Mouse (Mus musculus): ENCODE results near the gene Dusp11. TPM values are rescaled to one million over a fixed set of nuclear protein-coding genes. Genes with fewer than 3 reads are reported as not detected.
"Not testable (repeated sequence)": the region's sequence is repeated elsewhere in the genome, so short reads cannot be mapped to it uniquely, and the experiment has no call there.

Gene Dusp11
- polyA plus RNA-seq, 1 experiment from 2014 or later, result 40.7 TPM

- Histone ChIP-seq H3K27me3 (replicated peaks; ENCODE audit: control insufficient read depth, insufficient read depth, low read length) (no peaks in the 10 kb centered on the region), H3K9ac (ENCODE audit: low read depth, low read length) (no peak overlapping the region), H3K4me2 (ENCODE audit: low read length) (no peak overlapping the region), H3K4me1 (ENCODE audit: control insufficient read depth, insufficient read depth, low read depth, low read length) (0 out of 2 replicates have a peak, but pooled peaks cover 2% of the 10 kb centered on the region), H3K36me3 (ENCODE audit: control insufficient read depth, insufficient read depth, low read length) (peaks cover 7% of the 10 kb centered on the region), H3K4me3 (ENCODE audit: low read length) (no peak overlapping the region), H3K9me3 (ENCODE audit: control insufficient read depth, low read length) (no peaks in the 10 kb centered on the region), H3K27ac (ENCODE audit: low read depth, low read length) (no peak overlapping the region)
- WGBS, result 85% methylated on average over 10 of the region's 10 CpGs
- no peak for ATAC-seq
Measured at GRCm38 (mm10) chr6:85938701-85939100, 22.8 kb downstream of the Dusp11 start.

- not testable (repeated sequence) for H3K9me3 ChIP-seq (ENCODE audit: control insufficient read depth, low read length); H3K36me3 ChIP-seq (ENCODE audit: control insufficient read depth, insufficient read depth, low read length); H3K4me1 ChIP-seq (ENCODE audit: control insufficient read depth, insufficient read depth, low read depth, low read length); H3K27me3 ChIP-seq (replicated peaks; ENCODE audit: control insufficient read depth, insufficient read depth, low read length)
- H3K4me3 ChIP-seq (ENCODE audit: low read length), result peak overlapping the region; percentile 52
- H3K27ac ChIP-seq (ENCODE audit: low read depth, low read length), result peak overlapping the region; percentile 64
- H3K9ac ChIP-seq (ENCODE audit: low read depth, low read length), result peak overlapping the region; percentile 66
- whole genome bisulfite sequencing, result 2% methylated on average over 35 of the region's 50 CpGs
- H3K4me2 ChIP-seq (ENCODE audit: low read length), result peak overlapping the region; percentile 70
- ATAC-seq, result peak; percentile 96
Measured at GRCm38 (mm10) chr6:85936508-85937465, 24.7 kb downstream of the Dusp11 start.

- Histone ChIP-seq H3K9me3 (ENCODE audit: control insufficient read depth, low read length) (no peaks in the 10 kb centered on the region), H3K9ac (ENCODE audit: low read depth, low read length) (no peak overlapping the region), H3K4me2 (ENCODE audit: low read length) (no peak overlapping the region), H3K4me1 (ENCODE audit: control insufficient read depth, insufficient read depth, low read depth, low read length) (0 out of 2 replicates have a peak, but pooled peaks cover 2% of the 10 kb centered on the region), H3K27me3 (replicated peaks; ENCODE audit: control insufficient read depth, insufficient read depth, low read length) (no peaks in the 10 kb centered on the region), H3K36me3 (ENCODE audit: control insufficient read depth, insufficient read depth, low read length) (peaks cover 5% of the 10 kb centered on the region; the same call in 1 of the 2 replicates), H3K4me3 (ENCODE audit: low read length) (no peak overlapping the region), H3K27ac (ENCODE audit: low read depth, low read length) (no peak overlapping the region)
- ATAC-seq, result no peak
- 68% methylated on average over 3 of the region's 3 CpGs for WGBS
Measured at GRCm38 (mm10) chr6:85935646-85936045, 25.8 kb downstream of the Dusp11 start.

- Histone ChIP-seq H3K36me3 (ENCODE audit: control insufficient read depth, insufficient read depth, low read length) (peaks cover 14% of the 10 kb centered on the region), H3K4me3 (ENCODE audit: low read length) (no peak overlapping the region), H3K4me2 (ENCODE audit: low read length) (no peak overlapping the region), H3K27ac (ENCODE audit: low read depth, low read length) (no peak overlapping the region), H3K9ac (ENCODE audit: low read depth, low read length) (no peak overlapping the region), H3K4me1 (ENCODE audit: control insufficient read depth, insufficient read depth, low read depth, low read length) (0 out of 2 replicates have a peak, but pooled peaks cover 2% of the 10 kb centered on the region), H3K27me3 (replicated peaks; ENCODE audit: control insufficient read depth, insufficient read depth, low read length) (no peaks in the 10 kb centered on the region), H3K9me3 (ENCODE audit: control insufficient read depth, low read length) (no peaks in the 10 kb centered on the region)
- 83% methylated on average over 8 of the region's 8 CpGs for WGBS
- ATAC-seq, result no peak
Measured at GRCm38 (mm10) chr6:85934047-85934446, 27.4 kb downstream of the Dusp11 start.

GRCm38 (mm10) chr6:85929312-85929711 lies 32.2 kb downstream of the Dusp11 start:
- Histone ChIP-seq H3K27ac (ENCODE audit: low read depth, low read length) (no peak overlapping the region), H3K9me3 (ENCODE audit: control insufficient read depth, low read length) (no peaks in the 10 kb centered on the region), H3K4me1 (ENCODE audit: control insufficient read depth, insufficient read depth, low read depth, low read length) (no peaks in the 10 kb centered on the region), H3K4me2 (ENCODE audit: low read length) (no peak overlapping the region), H3K36me3 (ENCODE audit: control insufficient read depth, insufficient read depth, low read length) (peaks cover 40% of the 10 kb centered on the region), H3K4me3 (ENCODE audit: low read length) (no peak overlapping the region), H3K27me3 (replicated peaks; ENCODE audit: control insufficient read depth, insufficient read depth, low read length) (no peaks in the 10 kb centered on the region), H3K9ac (ENCODE audit: low read depth, low read length) (no peak overlapping the region)
- 88% methylated on average over 1 of the region's 1 CpGs for WGBS
- ATAC-seq, result no peak

GRCm38 (mm10) chr6:85927476-85928464 lies 33.7 kb downstream of the Dusp11 start:
- H3K4me2 ChIP-seq (ENCODE audit: low read length), result no peak overlapping the region
- ATAC-seq, result no peak
- H3K27me3 ChIP-seq (replicated peaks; ENCODE audit: control insufficient read depth, insufficient read depth, low read length), result no peaks in the 10 kb centered on the region
- no peak overlapping the region for H3K27ac ChIP-seq (ENCODE audit: low read depth, low read length)
- WGBS, result 94% methylated on average over 9 of the region's 9 CpGs
- no peak overlapping the region for H3K4me3 ChIP-seq (ENCODE audit: low read length)
- H3K9ac ChIP-seq (ENCODE audit: low read depth, low read length), result no peak overlapping the region
- H3K9me3 ChIP-seq (ENCODE audit: control insufficient read depth, low read length), result no peaks in the 10 kb centered on the region
- no peaks in the 10 kb centered on the region for H3K4me1 ChIP-seq (ENCODE audit: control insufficient read depth, insufficient read depth, low read depth, low read length)
- H3K36me3 ChIP-seq (ENCODE audit: control insufficient read depth, insufficient read depth, low read length), result peaks cover 43% of the 10 kb centered on the region

GRCm38 (mm10) chr6:85926709-85927108 lies 34.8 kb downstream of the Dusp11 start:
- Histone ChIP-seq H3K27me3 (replicated peaks; ENCODE audit: control insufficient read depth, insufficient read depth, low read length) (no peaks in the 10 kb centered on the region), H3K36me3 (ENCODE audit: control insufficient read depth, insufficient read depth, low read length) (peaks cover 44% of the 10 kb centered on the region), H3K27ac (ENCODE audit: low read depth, low read length) (no peak overlapping the region), H3K4me3 (ENCODE audit: low read length) (no peak overlapping the region), H3K9ac (ENCODE audit: low read depth, low read length) (no peak overlapping the region), H3K4me1 (ENCODE audit: control insufficient read depth, insufficient read depth, low read depth, low read length) (no peaks in the 10 kb centered on the region), H3K9me3 (ENCODE audit: control insufficient read depth, low read length) (no peaks in the 10 kb centered on the region), H3K4me2 (ENCODE audit: low read length) (no peak overlapping the region)
- no peak for ATAC-seq
- 93% methylated on average over 1 of the region's 1 CpGs for WGBS

- peaks cover 36% of the 10 kb centered on the region for H3K36me3 ChIP-seq (ENCODE audit: control insufficient read depth, insufficient read depth, low read length)
- no peak overlapping the region for H3K27ac ChIP-seq (ENCODE audit: low read depth, low read length)
- H3K9ac ChIP-seq (ENCODE audit: low read depth, low read length), result no peak overlapping the region
- ATAC-seq, result no peak
- H3K4me2 ChIP-seq (ENCODE audit: low read length), result no peak overlapping the region
- no peaks in the 10 kb centered on the region for H3K9me3 ChIP-seq (ENCODE audit: control insufficient read depth, low read length)
- H3K27me3 ChIP-seq (replicated peaks; ENCODE audit: control insufficient read depth, insufficient read depth, low read length), result no peaks in the 10 kb centered on the region
- H3K4me1 ChIP-seq (ENCODE audit: control insufficient read depth, insufficient read depth, low read depth, low read length), result no peaks in the 10 kb centered on the region
- no peak overlapping the region for H3K4me3 ChIP-seq (ENCODE audit: low read length)
- 93% methylated on average over 1 of the region's 1 CpGs for WGBS
Measured at GRCm38 (mm10) chr6:85923643-85924042, 37.8 kb downstream of the Dusp11 start.

Measured in hindbrain, embryonic 16.5 days (tissue).